Mouse (Mus musculus): ENCODE results near the gene Tmem115.

GRCm38 (mm10) chr9:107543299-107543698 is 9.6 kb downstream of the Tmem115 start:
- TF ChIP-seq CTCF (IDR thresholded peaks at IDR 0.05; ENCODE audit: low read depth) = no peak
- TF ChIP-seq EP300 (IDR thresholded peaks at IDR 0.05; ENCODE audit: low read depth) = no peak
